Mouse (Mus musculus): ENCODE results near the gene Kbtbd7. TPM values are rescaled to one million over a fixed set of nuclear protein-coding genes. Genes with fewer than 3 reads are reported as not detected.

The Kbtbd7 gene
- polyA plus RNA-seq (2016; fragmentation: Nextera tagmentation; extraction: Ambion mirVana): 9.7 and 11.9 TPM in 2 replicates

DNA sequence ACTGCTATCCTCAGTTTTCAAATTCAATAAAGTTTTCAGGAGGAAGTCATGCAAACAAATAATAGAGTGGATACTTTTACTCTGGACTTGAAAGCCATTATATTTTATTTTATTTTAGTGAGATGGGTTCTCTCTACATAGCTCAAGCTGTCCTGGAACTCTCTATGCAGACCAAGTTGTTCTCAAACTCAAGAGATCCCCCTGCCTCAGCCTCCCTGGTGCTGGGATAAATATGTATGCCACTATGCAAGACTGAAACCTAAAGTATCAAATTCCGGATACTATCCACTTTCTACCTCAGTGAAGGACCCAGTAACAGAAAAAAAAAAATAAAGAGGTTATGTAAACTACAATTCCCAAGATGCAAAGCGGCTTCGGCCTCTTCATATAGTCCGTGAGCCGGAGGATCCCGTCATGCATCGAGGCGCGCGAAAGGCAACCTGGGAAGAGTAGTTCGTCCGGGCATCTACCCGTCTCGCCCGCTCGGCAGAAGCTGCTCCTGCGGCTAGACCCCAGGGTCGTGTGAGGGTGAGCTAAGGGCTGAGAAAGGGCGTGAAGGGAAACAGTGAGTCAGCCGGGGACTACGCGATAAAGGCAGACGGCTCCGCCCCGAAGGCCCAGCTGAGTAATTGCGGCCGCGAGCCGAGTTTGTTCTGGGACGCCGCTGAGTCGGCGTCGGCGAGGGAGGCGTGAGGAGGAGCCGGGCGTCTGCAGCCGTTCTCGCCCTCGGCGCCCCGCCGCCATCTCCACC is at the start of gene Kbtbd7:
Gene Kbtbd7 (plus strand): TSS at position 533 of the 751 bp plus-strand sequence.
- Histone ChIP-seq H3K9me3 (replicated peaks) (peaks cover 9% of the 10 kb centered on the region), H3K4me1 (replicated peaks) (no peaks in the 10 kb centered on the region), H3K9ac (peak within 1 kb of the TSS; percentile 60; the same call in 1 of the 2 replicates), H3K27ac (ENCODE audit: poor library complexity, severe bottlenecking) (peak within 1 kb of the TSS; percentile 85), H3K4me2 (peak within 1 kb of the TSS; percentile 57), H3K27me3 (replicated peaks) (no peaks in the 10 kb centered on the region), H3K4me3 (peak within 1 kb of the TSS; percentile 51), H3K36me3 (peaks cover 21% of the 10 kb centered on the region)
- WGBS: under 1% methylated on average over 43 of the region's 44 CpGs
- ATAC-seq (ENCODE audit: insufficient number of reproducible peaks, low FRiP score): peak; percentile 99

DNA sequence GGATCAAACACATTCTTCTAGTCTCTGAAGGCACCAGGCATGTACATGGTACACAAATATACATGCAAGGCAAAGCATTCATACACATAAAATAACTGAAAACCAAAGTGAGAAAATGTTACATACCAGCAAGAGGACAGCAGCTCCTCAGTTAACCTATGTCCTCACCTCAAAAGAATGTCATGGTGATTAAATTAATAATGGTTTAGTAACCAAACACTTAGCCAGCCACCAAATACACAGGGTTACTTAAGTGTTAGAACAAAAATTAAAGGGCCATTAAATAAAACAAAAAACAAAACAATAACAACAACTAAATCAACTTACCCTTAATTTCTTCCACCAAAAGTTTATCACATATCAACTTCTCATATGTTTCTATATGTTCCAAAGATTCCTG is 49.3 kb upstream of the Kbtbd7 start:
- H3K4me1 ChIP-seq (replicated peaks): no peaks in the 10 kb centered on the region
- peaks cover 29% of the 10 kb centered on the region for H3K36me3 ChIP-seq
- H3K4me2 ChIP-seq: no peak overlapping the region
- no peaks in the 10 kb centered on the region for H3K9me3 ChIP-seq (replicated peaks)
- H3K27ac ChIP-seq (ENCODE audit: poor library complexity, severe bottlenecking): no peak overlapping the region
- H3K4me3 ChIP-seq: no peak overlapping the region
- no peaks in the 10 kb centered on the region for H3K27me3 ChIP-seq (replicated peaks)
- H3K9ac ChIP-seq: no peak overlapping the region
- ATAC-seq (ENCODE audit: insufficient number of reproducible peaks, low FRiP score): no peak

GRCm38 (mm10) chr14:79383120-79383519 is 43.2 kb upstream of the Kbtbd7 start:
- no peaks in the 10 kb centered on the region for H3K9me3 ChIP-seq (replicated peaks)
- no peak overlapping the region for H3K4me3 ChIP-seq
- no peaks in the 10 kb centered on the region for H3K4me1 ChIP-seq (replicated peaks)
- H3K4me2 ChIP-seq: no peak overlapping the region
- WGBS: 92% methylated on average over 7 of the region's 7 CpGs
- H3K27me3 ChIP-seq (replicated peaks): no peaks in the 10 kb centered on the region
- H3K36me3 ChIP-seq: peaks cover 17% of the 10 kb centered on the region
- no peak for ATAC-seq (ENCODE audit: insufficient number of reproducible peaks, low FRiP score)
- H3K9ac ChIP-seq: no peak overlapping the region
- no peak overlapping the region for H3K27ac ChIP-seq (ENCODE audit: poor library complexity, severe bottlenecking)

DNA sequence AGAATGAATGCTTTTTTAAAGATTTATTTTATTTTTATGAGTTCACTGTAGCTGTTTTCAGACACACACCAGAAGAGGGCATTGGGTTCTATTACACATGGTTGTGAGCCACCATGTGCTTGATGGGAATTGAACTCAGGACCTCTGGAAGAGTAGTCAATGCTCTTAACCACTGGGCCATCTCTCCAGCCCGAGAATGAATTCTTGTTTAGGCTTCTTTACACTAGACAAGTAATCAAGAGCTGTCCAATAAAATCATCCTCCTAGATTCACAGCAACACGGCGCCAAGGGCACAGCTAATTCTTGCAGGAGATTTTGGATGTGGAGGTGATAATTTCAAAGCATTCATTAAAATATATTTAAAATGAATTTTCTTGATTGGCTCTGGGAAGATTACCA is 38.0 kb upstream of the Kbtbd7 start:
- ATAC-seq (ENCODE audit: insufficient number of reproducible peaks, low FRiP score): no peak
- 87% methylated on average over 3 of the region's 3 CpGs for WGBS
- Histone ChIP-seq H3K27ac (ENCODE audit: poor library complexity, severe bottlenecking) (no peak overlapping the region), H3K4me1 (replicated peaks) (peaks cover 6% of the 10 kb centered on the region), H3K36me3 (peaks cover 4% of the 10 kb centered on the region), H3K9me3 (replicated peaks) (no peaks in the 10 kb centered on the region), H3K4me2 (no peak overlapping the region), H3K9ac (no peak overlapping the region), H3K4me3 (no peak overlapping the region), H3K27me3 (replicated peaks) (no peaks in the 10 kb centered on the region)

GRCm38 (mm10) chr14:79389438-79390264 is 36.7 kb upstream of the Kbtbd7 start:
- H3K9me3 ChIP-seq (replicated peaks): no peaks in the 10 kb centered on the region
- H3K4me3 ChIP-seq: peak overlapping the region; percentile 66
- 2% methylated on average over 16 of the region's 16 CpGs for WGBS
- H3K9ac ChIP-seq: peak overlapping the region; percentile 78
- no peak for ATAC-seq (ENCODE audit: insufficient number of reproducible peaks, low FRiP score)
- H3K4me2 ChIP-seq: peak overlapping the region; percentile 83
- peaks cover 6% of the 10 kb centered on the region for H3K4me1 ChIP-seq (replicated peaks)
- peaks cover 4% of the 10 kb centered on the region for H3K36me3 ChIP-seq
- peak overlapping the region; percentile 98 for H3K27ac ChIP-seq (ENCODE audit: poor library complexity, severe bottlenecking)
- no peaks in the 10 kb centered on the region for H3K27me3 ChIP-seq (replicated peaks)

DNA sequence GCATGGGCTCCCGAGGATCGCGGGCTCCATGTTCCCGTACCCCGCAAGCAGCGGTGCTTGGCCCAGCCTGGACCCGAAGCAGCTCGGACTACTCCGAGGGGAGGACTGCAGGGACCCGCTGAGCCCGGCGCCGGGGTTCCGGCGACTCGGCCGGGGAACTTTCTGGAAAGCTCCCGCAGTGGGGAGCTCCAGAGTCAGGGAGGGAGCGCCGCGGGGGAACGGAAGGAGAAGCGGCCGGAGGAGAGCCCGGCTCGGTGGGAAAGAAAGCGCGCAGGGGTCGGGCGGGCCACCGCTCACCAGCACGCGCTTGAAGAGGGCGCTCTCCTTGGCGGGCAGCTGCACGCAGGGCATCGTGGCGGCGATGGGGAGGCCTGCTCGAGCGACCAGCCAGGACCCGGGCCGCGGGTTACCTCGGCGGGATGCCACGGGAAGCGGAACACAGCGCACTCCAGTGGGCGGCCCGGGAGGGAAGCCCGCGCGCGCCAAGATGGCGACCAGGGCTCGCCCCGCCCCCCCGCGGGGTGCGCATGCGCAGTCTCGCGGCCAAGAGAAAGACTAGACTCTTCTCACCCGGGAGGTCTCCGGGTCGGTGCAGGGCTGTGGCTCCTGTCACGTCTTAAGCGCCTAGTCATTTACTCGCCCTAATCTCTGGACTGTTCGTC is 35.9 kb upstream of the Kbtbd7 start, which contains the start of gene Naa16:
Gene Naa16 (minus strand): TSS at position 514 of the 662 bp plus-strand sequence.
- Histone ChIP-seq H3K36me3 (peaks cover 4% of the 10 kb centered on the region), H3K27me3 (replicated peaks) (no peaks in the 10 kb centered on the region), H3K4me2 (peak within 1 kb of the TSS; percentile 83), H3K4me1 (replicated peaks) (peaks cover 6% of the 10 kb centered on the region), H3K9ac (peak within 1 kb of the TSS; percentile 78), H3K9me3 (replicated peaks) (no peaks in the 10 kb centered on the region), H3K27ac (ENCODE audit: poor library complexity, severe bottlenecking) (peak within 1 kb of the TSS; percentile 98), H3K4me3 (peak within 1 kb of the TSS; percentile 66)
- peak; percentile 93 for ATAC-seq (ENCODE audit: insufficient number of reproducible peaks, low FRiP score)
- WGBS: under 1% methylated on average over 58 of the region's 71 CpGs

GRCm38 (mm10) chr14:79393289-79393688 is 33.0 kb upstream of the Kbtbd7 start:
- ATAC-seq (ENCODE audit: insufficient number of reproducible peaks, low FRiP score): no peak
- WGBS: 60% methylated on average over 1 of the region's 1 CpGs
- Histone ChIP-seq H3K36me3 (no peaks in the 10 kb centered on the region), H3K27ac (ENCODE audit: poor library complexity, severe bottlenecking) (no peak overlapping the region), H3K4me3 (no peak overlapping the region), H3K27me3 (replicated peaks) (no peaks in the 10 kb centered on the region), H3K9ac (no peak overlapping the region), H3K4me1 (replicated peaks) (peaks cover 6% of the 10 kb centered on the region), H3K9me3 (replicated peaks) (no peaks in the 10 kb centered on the region), H3K4me2 (no peak overlapping the region)

DNA sequence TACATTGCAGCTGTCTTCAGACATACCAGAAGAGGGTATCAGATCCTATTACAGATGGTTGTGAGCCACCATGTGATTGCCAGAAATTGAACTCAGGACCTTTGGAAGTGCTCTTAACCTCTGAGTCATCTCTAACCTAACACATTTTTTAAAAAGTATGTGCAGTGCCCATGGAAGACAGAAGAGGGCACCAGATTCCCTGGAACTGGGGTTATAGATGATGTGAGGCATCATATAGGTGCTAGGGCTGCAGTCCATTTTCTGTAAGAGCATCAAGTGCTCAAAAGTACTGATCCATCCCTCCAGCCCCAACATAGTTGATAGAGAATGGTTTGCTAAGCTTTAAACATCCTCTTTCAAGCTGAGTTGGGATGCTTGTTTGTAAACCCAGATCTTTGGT is 31.7 kb upstream of the Kbtbd7 start:
- H3K27ac ChIP-seq (ENCODE audit: poor library complexity, severe bottlenecking): no peak overlapping the region
- no peaks in the 10 kb centered on the region; the same call in 1 of the 2 replicates for H3K4me1 ChIP-seq (replicated peaks)
- no peak overlapping the region for H3K9ac ChIP-seq
- no peak overlapping the region for H3K4me3 ChIP-seq
- no peaks in the 10 kb centered on the region for H3K9me3 ChIP-seq (replicated peaks)
- H3K27me3 ChIP-seq (replicated peaks): no peaks in the 10 kb centered on the region
- peaks cover under 1% of the 10 kb centered on the region; the same call in 1 of the 2 replicates for H3K36me3 ChIP-seq
- no peak for ATAC-seq (ENCODE audit: insufficient number of reproducible peaks, low FRiP score)
- no peak overlapping the region for H3K4me2 ChIP-seq

- Histone ChIP-seq H3K36me3 (peaks cover 16% of the 10 kb centered on the region; the same call in 1 of the 2 replicates), H3K9ac (peak within 1 kb of the TSS; percentile 65), H3K4me2 (peak within 1 kb of the TSS; percentile 68), H3K27ac (ENCODE audit: poor library complexity, severe bottlenecking) (peak within 1 kb of the TSS; percentile 81), H3K9me3 (replicated peaks) (no peaks in the 10 kb centered on the region), H3K4me3 (peak within 1 kb of the TSS; percentile 74), H3K27me3 (replicated peaks) (no peaks in the 10 kb centered on the region), H3K4me1 (replicated peaks) (0 out of 2 replicates have a peak, but pooled peaks cover 5% of the 10 kb centered on the region)
- peak; percentile 83; the same call in 1 of the 2 replicates for ATAC-seq (ENCODE audit: insufficient number of reproducible peaks, low FRiP score)
- WGBS: 18% methylated on average over 23 of the region's 23 CpGs
Observed at GRCm38 (mm10) chr14:79397321-79398122, 28.8 kb upstream of the Kbtbd7 start, which contains the start of gene Mtrf1. TSS of gene Mtrf1 (plus strand) at chr14:79397772.

- peaks cover 36% of the 10 kb centered on the region for H3K36me3 ChIP-seq
- H3K9ac ChIP-seq: no peak overlapping the region
- H3K4me2 ChIP-seq: no peak overlapping the region
- no peaks in the 10 kb centered on the region for H3K4me1 ChIP-seq (replicated peaks)
- no peaks in the 10 kb centered on the region for H3K27me3 ChIP-seq (replicated peaks)
- no peak overlapping the region for H3K4me3 ChIP-seq
- no peaks in the 10 kb centered on the region for H3K9me3 ChIP-seq (replicated peaks)
- ATAC-seq (ENCODE audit: insufficient number of reproducible peaks, low FRiP score): no peak
- 74% methylated on average over 2 of the region's 2 CpGs for WGBS
- H3K27ac ChIP-seq (ENCODE audit: poor library complexity, severe bottlenecking): no peak overlapping the region
Observed at GRCm38 (mm10) chr14:79407641-79408040, 18.7 kb upstream of the Kbtbd7 start.
